Mouse (Mus musculus): ENCODE measurements around the gene Nos2.

Gene Nos2

GRCm38 (mm10) chr11:78920411-78920939 lies at the start of gene Nos2:
Gene Nos2 (plus strand): TSS chr11:78920787.
- no peak for DNase-seq (ENCODE audit: low read depth, low spot score)

- DNase-seq (ENCODE audit: low read depth, low spot score), result no peak
These were observed 49.7 kb upstream of the Nos2 start for GRCm38 (mm10) chr11:78870891-78871290.

- no peak for DNase-seq (ENCODE audit: low read depth, low spot score)
These were observed 47.8 kb upstream of the Nos2 start for GRCm38 (mm10) chr11:78872782-78873181.

GRCm38 (mm10) chr11:78879727-78880126 lies 40.9 kb upstream of the Nos2 start:
- DNase-seq (ENCODE audit: low read depth, low spot score), result no peak

GRCm38 (mm10) chr11:78886693-78887092 lies 33.9 kb upstream of the Nos2 start:
- DNase-seq (ENCODE audit: low read depth, low spot score), result no peak

- DNase-seq (ENCODE audit: low read depth, low spot score), result peak; percentile 82
These were observed 33.2 kb upstream of the Nos2 start for GRCm38 (mm10) chr11:78887102-78887971.

- no peak for DNase-seq (ENCODE audit: low read depth, low spot score)
These were observed 31.4 kb upstream of the Nos2 start for GRCm38 (mm10) chr11:78889156-78889555.

- peak; percentile 77 for DNase-seq (ENCODE audit: low read depth, low spot score)
These were observed 24.0 kb upstream of the Nos2 start for GRCm38 (mm10) chr11:78896357-78897123.

- DNase-seq (ENCODE audit: low read depth, low spot score), result no peak
These were observed 5.1 kb upstream of the Nos2 start for GRCm38 (mm10) chr11:78915473-78915872.

- no peak for DNase-seq (ENCODE audit: low read depth, low spot score)
These were observed 4.2 kb upstream of the Nos2 start for GRCm38 (mm10) chr11:78916410-78916809.

- DNase-seq (ENCODE audit: low read depth, low spot score), result no peak
These were observed 842 bp upstream of the Nos2 start for GRCm38 (mm10) chr11:78919745-78920144.

- peak; percentile 74 for DNase-seq (ENCODE audit: low read depth, low spot score)
These were observed 2.3 kb downstream of the Nos2 start for GRCm38 (mm10) chr11:78922678-78923407.

- DNase-seq (ENCODE audit: low read depth, low spot score), result peak; percentile 22
These were observed 3.5 kb downstream of the Nos2 start for GRCm38 (mm10) chr11:78924111-78924510.

- peak; percentile 17 for DNase-seq (ENCODE audit: low read depth, low spot score)
These were observed 4.3 kb downstream of the Nos2 start for GRCm38 (mm10) chr11:78924916-78925315.

GRCm38 (mm10) chr11:78929345-78929744 lies 8.8 kb downstream of the Nos2 start:
- DNase-seq (ENCODE audit: low read depth, low spot score), result no peak

- no peak for DNase-seq (ENCODE audit: low read depth, low spot score)
These were observed 13.7 kb downstream of the Nos2 start for GRCm38 (mm10) chr11:78934307-78934706.

- no peak for DNase-seq (ENCODE audit: low read depth, low spot score)
These were observed 14.1 kb downstream of the Nos2 start for GRCm38 (mm10) chr11:78934727-78935126.

GRCm38 (mm10) chr11:78935178-78935577 lies 14.6 kb downstream of the Nos2 start:
- no peak for DNase-seq (ENCODE audit: low read depth, low spot score)

GRCm38 (mm10) chr11:78943083-78943482 lies 22.5 kb downstream of the Nos2 start:
- no peak for DNase-seq (ENCODE audit: low read depth, low spot score)

- no peak for DNase-seq (ENCODE audit: low read depth, low spot score)
These were observed 29.8 kb downstream of the Nos2 start for GRCm38 (mm10) chr11:78950365-78950764.

- DNase-seq (ENCODE audit: low read depth, low spot score), result peak; percentile 17
These were observed 31.9 kb downstream of the Nos2 start for GRCm38 (mm10) chr11:78952467-78952866.

GRCm38 (mm10) chr11:78956260-78956659 lies 35.7 kb downstream of the Nos2 start:
- DNase-seq (ENCODE audit: low read depth, low spot score), result peak; percentile 87

All from CD4-positive, CD25-positive, alpha-beta regulatory T cell, adult 2 months (primary cell).